Mouse (Mus musculus) heart, adult 2 months (tissue): ENCODE measurements around the gene Mprip. TPM values are rescaled to one million over a fixed set of nuclear protein-coding genes. Genes with fewer than 3 reads are reported as not detected.

Experiments
- DNase-seq, 2 experiments: peaks; one replicate each; pipeline ENCODE4 v3.0.0; 2021
- H3K27ac ChIP-seq: fragments of 200-600 bp; 2 replicates; pipeline ENCODE4 v1.8.1; 2022
- H3K27me3 ChIP-seq: fragments of 200-500 bp; 2 replicates; pipeline ENCODE4 v1.6.1; 2012; ENCODE audit warnings: mild to moderate bottlenecking, low read length, inconsistent platforms, mixed read lengths; ENCODE audit not compliant: control insufficient read depth, insufficient read depth
- H3K36me3 ChIP-seq: fragments of 200-500 bp; 2 replicates; pipeline ENCODE4 v1.6.1; 2012; ENCODE audit warnings: low read length, inconsistent platforms; ENCODE audit not compliant: control insufficient read depth, insufficient read depth
- H3K4me1 ChIP-seq: fragments of 200-500 bp; 2 replicates; pipeline ENCODE4 v1.6.1; 2011; ENCODE audit warnings: low read length; ENCODE audit not compliant: control insufficient read depth, insufficient read depth
- H3K4me3 ChIP-seq: fragments of 200-600 bp; 2 replicates; pipeline ENCODE4 v1.8.1; 2022
- H3K79me2 ChIP-seq: fragments of 200-500 bp; replicated peaks from 2 replicates; pipeline ENCODE4 v1.6.1; 2012; ENCODE audit warnings: mild to moderate bottlenecking, inconsistent platforms, low read length, moderate library complexity, mixed read lengths; ENCODE audit not compliant: control insufficient read depth, insufficient read depth
- H3K9ac ChIP-seq: fragments of 200-500 bp; 2 replicates; pipeline ENCODE4 v1.6.1; 2012; ENCODE audit warnings: low read depth, mild to moderate bottlenecking, control low read depth, inconsistent platforms, low read length, mixed read lengths
- CTCF ChIP-seq: fragments of 200-600 bp; IDR thresholded peaks from 2 replicates; pipeline ENCODE4 v1.8.1; 2022; ENCODE audit warnings: antibody characterized with exemption, mild to moderate bottlenecking, moderate library complexity
- EP300 ChIP-seq: fragments of 200-500 bp; IDR thresholded peaks from 2 replicates; pipeline ENCODE4 v1.6.1; 2011; ENCODE audit warnings: low read depth, low read length, control low read depth; ENCODE audit not compliant: insufficient read depth
- POLR2A ChIP-seq: fragments of 200-500 bp; IDR thresholded peaks from 2 replicates; pipeline ENCODE4 v1.6.1; 2011; ENCODE audit warnings: mild to moderate bottlenecking, low read depth, low read length, control low read depth; ENCODE audit not compliant: insufficient read depth
- WGBS: fragments of 180-500 bp; shearing (Covaris S2); methylation state at CpG from one replicate; pipeline ENCODE4 v1.1.7; 2018; 5-methylcytosine and 5-hydroxymethylcytosine counted together
- intact Hi-C: fragments of 180-260 bp; cut with DNase I; formaldehyde crosslinking; loops from one replicate; pipeline ENCODE4 v1.15.1; 2025
- polyA plus RNA-seq: library from polyadenylated mRNA; depleted of rRNA; stranded (reverse); fragments of >200 nt; gene quantifications from 2 replicates; pipeline ENCODE4 v1.2.3, GENCODE M21; 2012
- total RNA-seq, 2 experiments: library from RNA; stranded (reverse); gene quantifications; 2 replicates each; pipeline ENCODE4 v1.2.3; 2021

The Mprip gene
- total and polyA plus RNA-seq, 3 experiments: 77.1 to 142 (median 132) TPM

DNA sequence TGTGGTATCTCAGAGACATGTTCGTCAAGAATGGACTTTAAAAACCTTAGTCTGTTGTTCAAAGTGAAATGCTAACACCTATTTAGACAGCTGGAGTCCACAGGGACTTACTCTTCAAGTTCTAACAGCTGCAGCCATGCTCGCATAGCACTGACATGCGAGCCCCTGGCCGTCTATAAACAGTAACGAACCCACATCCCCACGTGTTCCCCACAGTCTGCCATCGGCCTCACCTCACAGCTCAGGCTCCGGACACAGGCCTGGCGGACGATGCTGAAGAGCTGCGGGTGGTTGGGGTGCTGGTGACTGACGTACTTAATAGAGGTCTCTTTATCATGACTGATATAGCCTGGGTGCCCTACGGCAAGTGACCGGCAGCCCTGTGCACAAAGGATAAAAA, 142.4 kb downstream of the Mprip start:
- Histone ChIP-seq H3K4me3 (no peak overlapping the region), H3K27me3 (no peaks in the 10 kb centered on the region), H3K27ac (no peak overlapping the region), H3K4me1 (peaks cover 7% of the 10 kb centered on the region), H3K36me3 (peaks cover 11% of the 10 kb centered on the region), H3K9ac (no peak overlapping the region), H3K79me2 (peaks cover 8% of the 10 kb centered on the region)
- TF ChIP-seq CTCF (no peak), EP300 (no peak), POLR2A (no peak)
- intact Hi-C loops: no loop called here
- WGBS: 81% methylated on average over 14 of the region's 14 CpGs
- DNase-seq: no peak

DNA sequence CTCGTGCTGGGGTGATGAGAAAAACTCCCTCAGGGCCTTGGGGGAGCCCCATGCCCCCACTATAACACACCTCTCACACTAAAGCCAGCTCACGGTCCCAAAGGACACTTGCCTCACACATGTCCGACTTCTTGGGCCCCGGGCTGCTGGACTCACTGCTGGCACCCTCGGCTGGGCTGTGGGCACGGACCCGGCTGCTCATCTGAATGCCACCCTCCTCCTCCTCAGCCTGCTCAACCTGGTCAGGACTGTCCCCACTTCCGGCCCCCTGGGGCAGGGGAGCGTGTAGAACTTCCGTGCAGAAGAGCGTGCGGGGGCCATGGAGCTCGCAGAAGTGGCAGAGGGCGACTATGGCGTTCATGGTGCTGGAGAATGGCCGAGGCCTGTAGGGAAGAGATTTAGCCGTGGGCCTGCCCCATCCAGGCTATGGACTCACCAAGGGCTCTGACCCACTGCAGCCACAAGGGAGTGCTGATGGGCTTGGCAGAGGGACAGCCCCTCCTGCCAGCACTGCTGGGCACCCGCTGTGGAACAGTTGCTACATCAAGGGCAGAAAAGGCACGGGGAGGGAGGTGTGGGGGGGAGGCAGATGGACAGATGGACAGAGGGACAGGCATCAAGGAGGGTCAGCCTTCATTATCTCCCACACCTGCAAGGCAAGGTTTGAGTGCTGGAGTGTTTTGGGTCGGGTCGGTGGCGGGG, 143.5 kb downstream of the Mprip start:
- Histone ChIP-seq H3K9ac (no peak overlapping the region), H3K79me2 (peaks cover 8% of the 10 kb centered on the region), H3K27ac (no peak overlapping the region), H3K36me3 (peaks cover 12% of the 10 kb centered on the region), H3K27me3 (no peaks in the 10 kb centered on the region), H3K4me3 (no peak overlapping the region), H3K4me1 (peaks cover 10% of the 10 kb centered on the region)
- DNase-seq: peak in 1 of 2 experiments; percentile 44
- intact Hi-C loops: no loop called here
- TF ChIP-seq POLR2A (no peak), EP300 (no peak), CTCF (peak; percentile 38)
- 88% methylated on average over 22 of the region's 22 CpGs for WGBS

DNA sequence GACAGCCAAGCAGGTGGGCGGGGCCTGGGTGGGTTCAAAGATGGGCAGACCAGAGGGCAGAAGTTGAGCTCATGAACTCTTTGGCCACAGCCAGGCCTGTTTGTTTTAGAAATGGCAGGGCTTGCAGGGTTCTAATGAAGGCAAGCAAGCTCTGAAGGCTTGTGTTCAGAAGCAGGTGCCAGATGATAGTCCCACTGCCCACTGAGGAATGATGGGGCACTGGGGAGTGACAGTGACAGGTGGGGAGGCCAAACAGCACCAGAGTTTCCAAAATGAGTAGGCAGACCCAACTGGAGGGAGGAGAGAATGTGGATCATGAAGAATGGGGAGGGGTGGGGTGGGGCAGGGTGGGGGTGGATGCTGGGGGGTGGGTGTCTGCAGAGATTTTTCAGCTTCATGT, 144.2 kb downstream of the Mprip start:
- WGBS: 100% methylated on average over 1 of the region's 1 CpGs
- H3K9ac ChIP-seq: no peak overlapping the region
- DNase-seq: no peak
- TF ChIP-seq EP300 (no peak), CTCF (no peak), POLR2A (no peak)
- H3K4me3 ChIP-seq: no peak overlapping the region
- H3K4me1 ChIP-seq: peaks cover 10% of the 10 kb centered on the region
- peaks cover 8% of the 10 kb centered on the region for H3K79me2 ChIP-seq
- intact Hi-C loops: no loop called here
- H3K36me3 ChIP-seq: peaks cover 12% of the 10 kb centered on the region
- no peaks in the 10 kb centered on the region for H3K27me3 ChIP-seq
- no peak overlapping the region for H3K27ac ChIP-seq

DNA sequence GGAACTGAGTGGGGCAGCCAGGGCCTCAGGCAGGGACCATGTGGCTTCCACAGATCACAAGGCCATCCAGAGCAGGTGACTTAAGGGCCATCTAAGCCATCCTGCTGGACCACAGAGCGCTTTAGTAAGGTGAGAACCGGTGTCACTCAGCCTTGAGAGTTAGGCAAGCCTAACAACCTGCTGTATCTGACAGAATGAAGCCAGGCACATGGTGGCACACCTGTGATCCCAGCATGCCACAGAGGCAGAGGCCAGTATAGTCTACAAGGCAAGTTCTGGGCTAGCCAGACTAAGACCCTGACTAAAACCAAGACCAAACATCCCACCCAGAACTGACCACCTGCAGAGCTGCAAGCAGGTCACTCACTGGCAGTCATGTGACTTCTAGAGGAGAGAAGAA, 144.6 kb downstream of the Mprip start:
- H3K27ac ChIP-seq: no peak overlapping the region
- H3K9ac ChIP-seq: no peak overlapping the region
- peaks cover 8% of the 10 kb centered on the region for H3K79me2 ChIP-seq
- WGBS: 93% methylated on average over 2 of the region's 2 CpGs
- TF ChIP-seq EP300: no peak
- no peak for TF ChIP-seq CTCF
- TF ChIP-seq POLR2A: no peak
- intact Hi-C loops: no loop called here
- peaks cover 12% of the 10 kb centered on the region for H3K36me3 ChIP-seq
- H3K4me1 ChIP-seq: peaks cover 10% of the 10 kb centered on the region
- no peak overlapping the region for H3K4me3 ChIP-seq
- no peaks in the 10 kb centered on the region for H3K27me3 ChIP-seq
- DNase-seq: no peak

DNA sequence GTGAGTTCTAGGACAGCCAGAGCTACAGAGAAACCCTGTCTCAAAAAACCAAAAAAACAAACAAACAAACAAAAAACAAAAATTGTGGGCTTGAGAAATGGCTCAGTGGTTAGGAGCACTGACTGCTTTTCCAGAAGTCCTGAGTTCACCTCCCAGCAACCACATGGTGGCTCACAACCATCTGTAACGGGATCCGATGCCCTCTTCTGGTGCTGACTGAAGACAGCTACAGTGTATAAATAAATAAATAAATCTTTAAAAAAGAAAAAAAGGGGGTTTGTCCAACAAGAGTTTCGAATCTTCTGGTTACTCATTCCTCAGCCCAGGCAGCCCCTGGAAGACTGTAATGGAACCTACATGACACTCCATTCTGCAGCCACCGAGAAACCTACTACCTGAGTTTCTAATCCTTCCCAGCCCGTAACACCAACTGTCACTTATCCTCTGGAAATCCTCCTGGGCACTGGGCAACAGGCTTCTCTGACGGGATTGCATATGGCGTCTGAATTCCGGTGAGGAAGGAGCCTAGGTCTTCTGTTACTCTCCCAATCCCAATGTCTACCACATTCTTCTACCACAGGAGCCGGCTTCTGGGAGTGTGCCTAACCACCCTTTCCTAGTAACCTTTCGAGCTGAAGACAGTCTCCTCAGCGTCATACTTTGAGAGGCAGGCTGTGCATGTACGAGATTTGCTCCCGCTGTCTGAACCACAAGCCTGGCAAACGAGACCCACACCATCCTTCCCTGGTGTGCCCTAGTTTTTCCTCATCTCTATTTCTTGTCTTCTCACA, 147.3 kb downstream of the Mprip start:
- 43% methylated on average over 14 of the region's 14 CpGs for WGBS
- Histone ChIP-seq H3K4me3 (peak overlapping the region; percentile 87), H3K27me3 (no peaks in the 10 kb centered on the region), H3K9ac (peak overlapping the region; percentile 99), H3K79me2 (peaks cover 8% of the 10 kb centered on the region), H3K4me1 (peaks cover 12% of the 10 kb centered on the region), H3K27ac (peak overlapping the region; percentile 100), H3K36me3 (peaks cover 12% of the 10 kb centered on the region)
- DNase-seq: no peak
- intact Hi-C loops: no loop called here
- TF ChIP-seq EP300 (no peak), POLR2A (no peak), CTCF (no peak; the same call in 1 of the 2 replicates)

DNA sequence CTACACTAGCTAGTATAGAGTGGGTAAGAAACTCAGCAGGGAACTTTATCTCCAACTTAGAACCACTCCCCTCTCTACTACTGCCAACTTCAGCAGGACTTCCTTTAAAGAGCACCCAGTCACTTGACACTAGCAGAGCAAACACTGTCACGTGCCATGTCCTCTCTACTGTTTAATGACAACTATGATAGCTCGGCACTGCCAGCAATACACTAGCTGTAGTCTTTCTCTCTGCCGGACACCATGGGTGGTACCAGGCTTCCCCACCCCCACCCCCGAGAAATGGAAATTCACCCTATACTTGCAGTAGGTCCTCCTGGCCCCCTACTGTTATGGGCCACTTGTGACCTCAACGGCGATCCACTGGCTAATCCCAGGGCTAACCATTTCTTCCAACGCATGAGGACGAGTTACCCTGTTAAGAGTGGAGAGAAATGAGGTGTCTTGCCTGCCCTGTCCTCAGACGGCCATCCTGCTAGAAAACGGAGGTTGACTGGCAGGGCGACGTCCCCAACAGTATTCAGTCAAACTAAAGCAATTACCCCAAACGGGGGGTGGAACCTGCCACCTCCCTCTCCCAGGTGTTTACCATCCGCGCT, 148.1 kb downstream of the Mprip start:
- Histone ChIP-seq H3K9ac (peak overlapping the region; percentile 99), H3K27me3 (no peaks in the 10 kb centered on the region), H3K4me3 (peak overlapping the region; percentile 87), H3K36me3 (peaks cover 12% of the 10 kb centered on the region), H3K4me1 (peaks cover 12% of the 10 kb centered on the region), H3K79me2 (peaks cover 8% of the 10 kb centered on the region), H3K27ac (peak overlapping the region; percentile 100)
- WGBS: 2% methylated on average over 15 of the region's 15 CpGs
- TF ChIP-seq EP300 (no peak), CTCF (no peak), POLR2A (no peak)
- peak in 1 of 2 experiments; percentile 71 for DNase-seq
- intact Hi-C loops: no loop called here
